Mouse (Mus musculus) frontal cortex, postnatal 36 days (tissue): ENCODE measurements around the gene Tmem63b.
"Not testable (repeated sequence)": the region's sequence is repeated elsewhere in the genome, so short reads cannot be mapped to it uniquely, and the experiment has no call there.

Experiments
- DNase-seq, 2 experiments: peaks; one replicate each; pipeline ENCODE4 v3.0.0; 2022; ENCODE audit warnings: low spot score in 2 of 2

Tmem63b gene

GRCm38 (mm10) chr17:45623425-45623824, 63.3 kb downstream of the Tmem63b start:
- DNase-seq, result not testable (repeated sequence)

GRCm38 (mm10) chr17:45619386-45620256, 67.1 kb downstream of the Tmem63b start:
- DNase-seq, result no peak

GRCm38 (mm10) chr17:45618941-45619385, 67.7 kb downstream of the Tmem63b start:
- no peak for DNase-seq

GRCm38 (mm10) chr17:45617655-45618054, 69.0 kb downstream of the Tmem63b start:
- DNase-seq, result no peak

- no peak for DNase-seq
Observed at GRCm38 (mm10) chr17:45616679-45617078, 70.0 kb downstream of the Tmem63b start.

- no peak for DNase-seq
Observed at GRCm38 (mm10) chr17:45616046-45616650, 70.6 kb downstream of the Tmem63b start.

- no peak for DNase-seq
Observed at GRCm38 (mm10) chr17:45612921-45613320, 73.8 kb downstream of the Tmem63b start.

GRCm38 (mm10) chr17:45612008-45612407, 74.7 kb downstream of the Tmem63b start:
- no peak for DNase-seq
